Mouse (Mus musculus): ENCODE measurements at regions not wholly inside any gene's neighbourhood (a gene's known extent, or its start where the extent isn't known, plus 50 kb on each side); places are given as distances from the start of the nearest gene placed in this dataset.

- DNase-seq: no peak
These were observed 178.3 kb upstream of the Btg1 start for GRCm38 (mm10) chr10:96438398-96439103.

DNA sequence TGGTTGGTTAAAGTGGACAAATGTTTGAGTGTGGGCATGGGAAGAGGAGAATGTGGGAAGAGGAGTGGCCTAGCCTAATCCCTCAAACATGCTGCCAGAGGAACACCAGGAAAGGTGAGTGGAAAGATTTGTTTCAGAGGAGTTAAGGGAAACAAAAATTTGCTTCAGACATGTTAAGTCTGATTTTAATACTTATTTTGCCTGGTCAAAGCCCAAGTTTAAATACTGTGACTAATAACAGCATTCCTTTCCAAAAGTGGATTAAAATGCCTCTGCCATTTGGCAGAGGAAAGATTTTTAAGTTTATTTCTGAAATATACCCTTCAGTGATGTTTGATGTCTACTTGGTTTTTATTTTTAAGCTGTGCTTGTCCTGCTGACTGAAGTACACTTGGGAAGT is 174.6 kb upstream of the Btg1 start:
- DNase-seq: no peak

GRCm38 (mm10) chr10:96450266-96450665 is 166.5 kb upstream of the Btg1 start:
- DNase-seq: no peak

DNA sequence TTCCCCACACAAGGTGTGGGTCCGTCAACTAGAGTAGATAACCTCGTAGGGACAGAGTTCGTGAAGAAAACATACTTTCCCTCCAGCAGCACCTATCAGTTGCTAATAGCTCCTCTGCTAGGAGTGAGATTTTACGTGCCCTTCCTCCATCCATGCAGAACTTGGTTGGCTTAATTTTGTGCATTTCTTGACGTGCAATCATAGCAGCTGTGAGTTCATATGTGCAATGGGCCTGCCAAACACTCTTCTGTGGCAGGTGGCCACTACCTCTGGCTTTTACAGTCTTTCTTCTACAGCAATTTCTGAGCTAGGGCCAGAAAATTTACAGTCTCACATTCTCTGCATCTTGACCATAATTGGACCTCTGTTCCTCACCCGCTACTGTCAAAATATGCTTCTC is 161.9 kb upstream of the Btg1 start:
- DNase-seq: no peak

DNA sequence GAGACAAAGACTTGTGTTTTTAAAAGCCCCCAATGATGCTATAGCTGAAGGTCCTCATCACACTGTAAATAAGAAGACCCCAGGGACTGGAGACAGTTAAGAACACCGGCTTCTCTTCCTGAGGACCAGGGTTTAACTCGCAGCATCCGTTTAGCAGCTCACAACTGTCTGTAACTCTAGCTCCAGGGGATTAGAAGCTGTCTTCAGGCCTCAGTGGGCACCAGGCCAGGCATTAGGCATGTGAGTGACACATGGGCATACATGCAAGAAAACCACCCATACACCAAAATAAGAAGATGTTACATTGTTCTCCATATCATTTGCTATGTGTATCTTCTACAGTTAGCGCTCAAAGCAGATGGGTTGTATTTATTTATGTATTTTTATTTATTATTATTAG is 158.3 kb upstream of the Btg1 start:
- no peak for DNase-seq

DNA sequence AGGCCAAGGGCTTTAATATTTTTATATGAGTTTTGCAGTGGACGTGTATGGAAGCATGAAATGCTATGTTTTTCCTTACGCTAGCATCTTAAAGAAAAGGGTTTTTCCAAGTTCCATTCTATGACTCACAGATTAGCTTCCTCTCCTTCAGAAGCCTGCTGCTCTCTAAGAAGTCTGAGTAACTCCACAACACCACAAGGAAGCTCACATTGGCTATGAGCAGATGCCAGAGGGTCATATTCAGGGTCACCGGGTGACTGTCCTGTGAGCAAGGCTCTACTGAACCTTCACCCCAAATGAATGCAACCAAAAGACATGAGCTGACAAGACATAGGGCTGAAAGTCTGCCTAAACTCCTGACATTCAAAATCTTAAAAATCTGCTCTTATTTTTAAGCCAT is 157.6 kb upstream of the Btg1 start:
- DNase-seq: no peak

GRCm38 (mm10) chr10:96460151-96460550 is 156.7 kb upstream of the Btg1 start:
- no peak for DNase-seq

DNA sequence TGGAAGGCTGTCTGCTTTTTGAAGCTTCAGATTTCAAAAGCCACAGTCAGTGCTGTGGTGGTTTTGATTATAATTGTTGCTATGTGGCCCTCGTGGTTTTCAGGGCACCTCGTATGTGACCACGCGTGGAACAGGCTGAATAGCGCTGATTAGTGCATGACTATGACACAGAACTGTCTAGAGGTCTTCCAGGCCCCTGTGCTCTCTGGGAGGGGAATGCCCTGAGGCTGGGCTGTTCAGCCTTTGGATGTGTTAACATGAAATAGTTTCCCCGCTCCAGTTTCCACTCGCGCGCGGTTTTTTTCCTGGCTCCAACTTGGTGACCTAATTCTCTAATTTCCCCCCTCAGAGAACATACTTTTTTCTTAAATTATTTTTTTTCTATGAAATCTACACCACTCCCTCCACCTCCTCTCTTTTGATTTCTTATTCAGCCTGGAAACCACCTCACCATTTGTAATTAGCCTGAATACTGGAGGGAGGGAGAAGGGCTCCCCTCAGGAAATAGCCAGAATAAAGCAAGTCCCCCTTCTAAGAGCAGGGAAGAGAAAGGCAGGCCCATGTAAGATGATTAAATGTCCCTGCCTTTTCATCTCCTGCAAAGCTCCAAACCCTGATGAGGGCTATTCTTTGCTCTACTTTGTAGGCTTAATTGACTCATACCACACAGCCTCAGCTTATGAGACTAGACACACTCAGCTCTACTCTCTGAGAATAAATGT is 156.0 kb upstream of the Btg1 start:
- no peak for DNase-seq

DNA sequence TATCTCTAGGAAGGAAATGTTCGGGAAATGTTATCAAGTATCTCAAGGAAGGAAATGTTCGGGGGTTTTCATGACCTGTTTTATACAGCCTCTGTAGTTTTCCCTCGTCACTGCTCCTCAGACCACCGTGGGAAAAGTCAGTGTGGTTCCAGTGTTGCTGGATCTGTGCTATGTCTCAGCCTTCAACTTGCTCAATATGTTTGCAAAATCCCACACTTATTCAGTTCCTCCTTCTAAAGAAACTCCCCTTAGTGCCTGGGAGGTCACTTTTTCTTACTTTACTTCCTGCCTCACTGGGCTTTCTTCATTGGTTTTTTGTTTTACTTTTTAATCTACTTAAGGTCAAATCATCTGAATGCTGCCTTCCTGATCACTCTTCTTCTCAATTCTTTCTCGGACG is 150.8 kb upstream of the Btg1 start:
- no peak for DNase-seq

- no peak for DNase-seq
These were observed 150.0 kb upstream of the Btg1 start for GRCm38 (mm10) chr10:96466845-96467244.

DNA sequence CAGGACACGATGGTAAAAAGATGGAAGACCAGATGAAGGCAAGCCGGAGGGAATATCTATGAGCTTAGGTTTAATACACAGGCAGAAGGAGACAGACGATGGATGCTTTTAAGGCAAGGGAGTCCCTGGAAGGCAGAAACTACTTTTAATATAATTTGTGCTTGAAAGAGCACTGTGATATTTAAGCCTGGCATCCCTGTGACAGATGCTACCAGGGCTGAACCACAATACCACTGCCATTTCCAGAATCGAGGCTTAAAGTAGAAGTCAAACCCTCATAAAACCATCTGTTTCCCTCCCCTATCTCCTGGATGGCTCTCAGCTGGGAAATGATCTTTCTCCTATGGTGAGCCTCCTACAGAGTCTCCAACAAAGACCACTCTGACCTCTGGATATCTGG is 149.1 kb upstream of the Btg1 start:
- DNase-seq: no peak

GRCm38 (mm10) chr10:96471523-96471922 is 145.3 kb upstream of the Btg1 start:
- no peak for DNase-seq

- no peak for DNase-seq
These were observed 137.5 kb upstream of the Btg1 start for GRCm38 (mm10) chr10:96479350-96479749.

DNA sequence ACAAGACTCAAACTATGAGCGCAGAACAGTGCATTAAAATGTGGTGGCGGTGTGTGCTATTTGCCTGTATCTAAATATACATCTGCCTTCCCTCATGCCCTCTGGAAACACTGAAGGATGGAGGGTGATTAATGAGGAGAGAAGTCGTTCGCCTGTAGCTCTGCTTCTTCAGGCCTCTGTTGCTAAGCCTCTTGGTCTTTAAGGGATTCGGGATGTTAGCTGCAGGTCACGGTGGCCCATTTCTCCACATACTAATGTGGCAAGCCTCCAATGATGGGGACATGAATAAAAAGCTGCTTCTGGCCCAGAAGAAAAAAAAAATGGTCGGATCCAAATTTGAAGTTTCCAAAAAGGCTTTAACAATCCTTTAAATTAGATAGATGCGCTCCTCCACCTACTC is 137.0 kb upstream of the Btg1 start:
- no peak for DNase-seq

GRCm38 (mm10) chr10:96480453-96481324 is 136.1 kb upstream of the Btg1 start:
- peak; percentile 12 for DNase-seq

GRCm38 (mm10) chr10:96481325-96481638 is 135.5 kb upstream of the Btg1 start:
- no peak for DNase-seq

DNA sequence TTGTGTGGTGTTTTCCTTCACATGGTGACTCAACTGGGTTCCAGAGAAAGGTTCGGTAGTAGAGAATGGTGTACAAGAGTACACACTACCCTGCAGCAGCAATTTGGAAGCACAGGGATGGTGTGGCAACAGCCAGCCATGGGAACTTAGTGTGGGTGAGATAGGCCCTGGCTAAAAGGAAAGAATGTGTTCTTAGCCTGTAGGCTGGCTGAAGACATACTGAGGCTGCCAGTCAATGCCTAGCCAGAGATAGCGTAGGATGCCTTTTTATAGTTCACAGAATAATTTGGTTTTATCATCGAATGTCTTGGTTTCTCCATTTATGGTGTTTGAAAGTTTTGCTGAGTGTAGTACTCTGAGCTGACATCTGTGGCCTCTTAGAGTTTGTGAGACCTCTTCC is 130.1 kb upstream of the Btg1 start:
- no peak for DNase-seq

DNA sequence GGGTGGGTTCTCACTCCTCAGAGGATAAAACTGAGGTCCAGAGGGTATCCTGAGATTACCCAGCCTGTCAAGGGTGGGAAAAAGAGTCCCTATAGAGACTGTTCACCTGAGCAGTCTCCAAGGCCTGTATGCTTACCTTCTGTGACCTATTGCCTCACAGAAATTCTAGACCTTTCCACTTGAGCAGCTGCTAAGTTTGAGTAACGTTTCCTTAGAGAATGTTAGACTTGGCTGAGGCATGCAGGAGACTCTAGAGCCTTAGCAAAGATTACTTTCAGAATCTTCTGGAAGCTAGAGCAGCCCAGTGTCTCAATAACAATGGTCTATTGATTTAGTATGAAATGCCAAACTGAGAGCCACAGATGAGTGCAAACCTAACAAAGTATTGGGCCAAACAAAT is 123.1 kb upstream of the Btg1 start:
- DNase-seq: no peak

GRCm38 (mm10) chr10:96496700-96497099 is 120.1 kb upstream of the Btg1 start:
- no peak for DNase-seq

DNA sequence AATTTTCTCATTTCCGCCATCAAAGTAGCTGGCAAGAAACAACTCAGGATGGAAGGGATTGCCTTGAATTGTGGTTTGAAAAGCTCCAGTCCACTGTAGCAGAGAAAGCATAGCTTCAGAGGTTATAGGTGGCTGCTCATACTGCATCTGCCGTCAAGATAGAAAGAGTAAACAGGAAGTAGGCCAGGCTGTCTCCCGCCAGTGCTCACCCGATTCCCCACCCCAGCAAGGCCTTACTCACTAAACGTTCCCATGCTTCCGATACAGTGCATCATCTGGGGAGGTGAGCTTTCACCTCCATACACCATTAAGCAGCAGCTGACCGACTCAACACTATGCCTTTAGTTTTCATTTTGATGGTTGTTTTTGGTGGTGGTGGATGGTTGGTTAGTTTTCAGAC is 119.3 kb upstream of the Btg1 start:
- no peak for DNase-seq

GRCm38 (mm10) chr10:96499274-96499673 is 117.5 kb upstream of the Btg1 start:
- no peak for DNase-seq

GRCm38 (mm10) chr10:96502090-96502728 is 114.6 kb upstream of the Btg1 start:
- peak; percentile 9 for DNase-seq

GRCm38 (mm10) chr10:96502736-96503135 is 114.1 kb upstream of the Btg1 start:
- DNase-seq: peak; percentile 75
